Mouse (Mus musculus) adrenal gland, postnatal 25 days (tissue): ENCODE measurements at regions not wholly inside any gene's neighbourhood (a gene's known extent, or its start where the extent isn't known, plus 50 kb on each side); places are given as distances from the start of the nearest gene placed in this dataset.

Experiments used
- DNase-seq: peaks from one replicate; pipeline ENCODE4 v3.0.0; 2021; ENCODE audit warnings: mixed read lengths

DNA sequence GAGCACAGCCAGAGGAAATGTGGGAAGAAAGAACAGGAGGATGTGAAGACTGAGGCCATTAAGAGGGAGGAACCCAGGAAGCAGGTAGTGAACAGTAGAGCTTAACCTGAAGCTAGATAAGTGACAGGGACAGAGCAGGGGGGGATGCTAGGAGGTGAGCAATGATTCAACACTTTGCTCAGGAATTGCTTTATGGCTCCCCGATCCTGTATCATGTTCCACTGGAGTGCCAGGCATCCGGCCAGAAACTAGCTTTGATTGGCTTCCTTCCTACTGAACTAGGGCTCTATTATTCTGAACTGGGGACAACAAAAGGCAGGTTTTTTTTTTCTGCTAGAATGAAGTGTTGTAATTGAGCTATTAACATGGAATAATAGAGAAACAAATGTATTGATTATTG is 493.1 kb upstream of the Fat3 start:
- no peak for DNase-seq

DNA sequence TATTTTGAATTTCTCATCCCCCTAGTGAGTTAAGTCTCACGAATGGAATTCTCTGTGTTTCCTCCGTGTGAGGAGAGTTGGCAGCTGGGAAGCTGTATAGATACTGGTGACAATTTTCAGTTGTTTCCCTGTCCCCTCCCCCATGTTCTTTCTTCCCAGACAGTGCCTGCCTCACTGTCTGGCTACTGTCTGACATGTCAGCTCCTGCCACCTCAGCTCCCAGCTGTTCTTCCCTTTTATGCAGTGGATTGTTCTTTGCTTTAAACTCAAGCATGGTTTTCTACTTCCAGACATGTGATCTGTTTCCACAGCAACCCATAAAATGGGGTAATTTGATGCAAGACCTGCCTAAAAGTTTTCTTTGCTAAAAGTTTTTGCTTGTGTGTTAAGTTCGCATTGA is 487.0 kb upstream of the Fat3 start:
- DNase-seq, result no peak

DNA sequence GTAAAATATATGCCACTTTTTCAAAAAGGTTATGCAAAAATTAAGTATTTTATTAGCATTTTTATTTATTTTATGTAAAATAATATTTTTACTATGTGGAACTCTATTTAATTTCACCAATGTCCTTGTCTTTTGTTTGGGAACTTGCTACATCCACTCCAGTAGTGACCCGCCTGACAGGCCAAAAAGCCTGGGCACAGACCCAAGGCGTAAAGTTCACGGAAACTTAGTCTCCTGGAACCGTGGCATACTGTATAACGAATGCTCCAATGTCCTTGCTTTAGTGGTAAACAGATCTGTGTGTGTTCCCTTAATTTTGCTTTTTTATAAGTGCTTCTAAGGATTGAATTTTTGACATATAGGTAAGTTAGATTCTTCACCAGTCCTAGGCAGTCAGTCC is 476.2 kb upstream of the Fat3 start:
- DNase-seq, result peak; percentile 39

DNA sequence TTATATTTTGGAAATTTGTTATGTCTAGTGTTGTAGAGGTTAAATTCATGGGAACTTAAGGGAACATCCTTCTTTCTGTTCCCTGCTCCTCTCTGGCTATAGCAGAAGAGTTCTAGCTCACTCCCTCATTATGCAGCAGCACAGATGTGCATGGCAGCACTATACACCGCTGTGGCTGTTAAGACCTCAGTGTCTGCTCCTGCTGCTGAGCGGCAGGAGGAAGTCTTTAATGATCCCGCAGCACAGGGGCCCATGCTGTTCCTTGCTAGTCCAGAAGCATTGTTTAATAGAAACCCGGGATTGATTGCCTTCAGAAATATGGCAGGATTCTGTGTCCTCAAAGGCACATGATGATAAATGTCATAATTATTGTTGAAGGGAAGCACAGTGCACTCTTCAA is 469.3 kb upstream of the Fat3 start:
- DNase-seq, result no peak

GRCm38 (mm10) chr9:16933602-16934001 is 432.5 kb upstream of the Fat3 start:
- no peak for DNase-seq

DNA sequence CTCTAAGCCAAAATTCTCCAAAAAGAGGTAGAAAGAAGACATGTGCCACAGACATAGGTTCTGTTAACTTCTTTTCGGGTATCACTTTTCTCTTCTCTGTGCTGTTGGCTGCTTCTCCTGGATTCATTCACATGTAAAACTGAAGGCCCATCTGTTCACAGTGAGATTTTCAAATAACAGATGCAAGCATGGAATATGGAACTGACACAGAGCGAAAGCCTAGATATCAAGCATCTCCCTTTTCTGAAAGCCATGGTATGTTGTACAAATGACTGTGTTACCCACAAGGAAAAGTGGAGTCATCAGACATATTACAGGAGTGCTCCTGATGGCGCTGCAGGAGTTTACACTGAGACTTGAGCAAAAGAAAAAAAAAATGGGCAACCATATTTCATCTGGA is 430.5 kb upstream of the Fat3 start:
- DNase-seq, result no peak

DNA sequence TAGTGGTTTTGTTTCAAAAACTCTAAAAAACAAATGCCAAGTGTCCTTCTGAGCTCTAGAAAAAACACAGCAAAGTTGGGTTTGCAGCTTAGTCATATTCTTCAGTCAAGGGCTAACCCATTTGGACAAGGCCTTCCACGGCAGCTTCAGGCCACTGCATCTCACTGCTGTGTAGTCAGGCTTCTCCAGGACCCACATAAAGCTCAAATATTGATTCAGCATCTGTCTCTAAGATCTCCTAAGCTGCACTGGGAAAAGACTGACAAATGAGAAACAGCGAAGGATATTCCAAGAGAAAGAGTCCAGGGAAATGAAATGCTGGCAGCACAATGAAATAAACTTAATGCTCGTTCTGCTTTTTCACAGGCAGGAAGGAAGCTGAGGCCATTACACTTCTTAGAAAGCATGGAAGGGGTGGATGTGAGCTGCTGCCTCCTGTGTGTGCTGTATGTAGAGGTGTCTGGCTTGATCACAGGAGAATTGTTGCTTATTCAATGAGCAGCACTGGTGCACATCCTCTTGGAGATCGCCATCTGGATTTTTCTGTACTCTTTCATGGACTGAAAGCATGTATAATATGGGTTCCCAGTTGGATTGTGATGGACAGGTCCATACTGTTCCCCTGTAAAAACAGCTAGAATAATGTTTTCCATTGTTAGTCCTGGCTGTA is 425.4 kb upstream of the Fat3 start:
- DNase-seq, result no peak

DNA sequence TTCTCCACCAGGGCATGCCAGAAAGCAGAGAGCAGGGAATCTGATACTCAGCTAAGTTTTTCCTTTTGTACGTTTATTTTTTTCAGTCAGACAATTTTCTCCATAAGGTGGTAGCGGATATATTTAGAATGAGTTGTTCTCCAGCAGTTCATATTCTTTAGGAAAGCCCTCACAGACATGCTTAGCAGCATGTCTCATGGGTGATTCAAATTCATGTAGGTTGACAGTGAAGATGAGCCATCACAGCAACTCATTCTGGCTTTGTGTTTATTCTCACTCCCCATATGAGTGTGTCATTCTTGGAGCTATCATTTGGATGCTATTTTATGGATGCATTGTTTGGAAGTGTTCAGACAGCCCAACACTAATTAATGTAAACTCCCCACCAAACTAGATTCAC is 424.2 kb upstream of the Fat3 start:
- DNase-seq, result no peak

GRCm38 (mm10) chr9:16906155-16906554 is 405.1 kb upstream of the Fat3 start:
- DNase-seq, result no peak

DNA sequence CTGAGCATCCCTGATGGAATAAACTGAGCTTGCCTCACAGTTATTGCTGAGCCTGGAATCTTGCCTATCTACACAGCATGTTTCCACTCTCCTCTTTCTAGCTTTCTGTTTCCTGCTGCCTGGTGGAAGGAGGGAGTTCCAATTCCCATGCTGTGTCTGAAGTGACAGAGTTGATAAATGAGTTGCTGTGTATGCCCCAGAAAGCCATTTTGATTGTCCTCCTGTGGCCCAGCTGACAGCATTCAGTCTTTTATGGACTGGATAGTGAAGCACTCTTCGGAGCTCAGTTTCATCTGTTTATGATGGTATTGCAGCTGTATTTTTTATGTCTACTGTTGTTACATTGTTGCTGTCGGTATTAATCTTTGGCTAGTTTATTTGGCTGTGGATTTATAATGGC is 398.0 kb upstream of the Fat3 start:
- no peak for DNase-seq

- DNase-seq, result no peak
Observed at GRCm38 (mm10) chr9:16852458-16853026, 351.5 kb upstream of the Fat3 start.

DNA sequence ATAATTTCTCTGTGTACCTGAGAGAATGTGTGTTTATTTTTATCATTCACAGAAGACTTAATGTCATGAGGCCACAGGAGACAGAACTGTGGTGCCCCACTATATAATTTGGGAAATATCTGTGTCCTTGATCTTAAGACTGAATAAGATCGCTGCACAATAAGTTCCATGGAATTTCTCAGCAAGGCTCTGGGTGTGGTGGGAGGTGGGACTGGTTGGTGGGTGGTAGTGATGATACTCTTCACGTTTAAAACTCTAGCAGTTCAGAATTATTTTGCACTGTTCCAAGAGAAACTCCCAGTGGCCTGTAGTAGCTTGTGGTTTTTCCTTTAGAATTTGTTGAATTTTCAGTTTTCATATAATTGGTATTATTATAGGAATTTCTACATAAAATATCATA is 307.4 kb upstream of the Fat3 start:
- no peak for DNase-seq

DNA sequence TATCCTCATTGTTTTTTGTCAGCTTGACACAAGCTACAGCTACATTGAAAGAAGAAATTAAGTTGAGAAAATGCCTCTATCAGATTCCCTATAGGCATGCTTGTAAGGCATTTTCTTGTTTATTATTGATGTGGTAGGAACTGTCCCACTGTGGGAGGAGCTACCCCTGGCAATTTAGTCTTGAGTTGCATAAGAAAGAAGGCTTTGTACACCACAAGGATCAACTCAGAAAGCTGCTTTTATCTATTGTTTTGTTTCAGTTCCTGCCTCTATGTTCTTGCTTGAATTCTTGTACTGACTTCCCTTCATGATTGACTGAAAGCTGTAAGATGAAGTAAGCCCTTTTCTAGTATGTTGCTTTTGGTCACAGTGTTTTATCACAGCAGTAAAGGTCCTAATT is 271.8 kb upstream of the Fat3 start:
- no peak for DNase-seq

DNA sequence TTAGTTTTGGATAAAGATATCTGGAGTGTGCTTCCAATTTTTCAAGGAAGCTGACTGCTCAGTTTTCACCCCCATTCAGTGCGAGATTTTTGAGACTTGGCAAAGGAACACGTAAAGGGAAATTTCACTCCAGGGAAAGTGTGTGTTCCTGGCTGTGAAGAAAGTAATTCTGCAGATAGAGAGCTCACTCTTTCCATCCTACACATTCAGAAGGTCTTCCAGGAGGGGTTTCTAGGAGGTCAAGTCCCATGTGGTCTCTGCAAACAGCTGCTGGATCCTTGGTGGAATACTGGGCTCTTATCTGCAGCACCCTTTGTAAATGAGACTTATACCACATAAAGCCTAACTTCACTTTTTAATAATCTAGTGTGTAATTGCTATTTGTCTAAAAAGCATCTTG is 226.6 kb upstream of the Fat3 start:
- no peak for DNase-seq

DNA sequence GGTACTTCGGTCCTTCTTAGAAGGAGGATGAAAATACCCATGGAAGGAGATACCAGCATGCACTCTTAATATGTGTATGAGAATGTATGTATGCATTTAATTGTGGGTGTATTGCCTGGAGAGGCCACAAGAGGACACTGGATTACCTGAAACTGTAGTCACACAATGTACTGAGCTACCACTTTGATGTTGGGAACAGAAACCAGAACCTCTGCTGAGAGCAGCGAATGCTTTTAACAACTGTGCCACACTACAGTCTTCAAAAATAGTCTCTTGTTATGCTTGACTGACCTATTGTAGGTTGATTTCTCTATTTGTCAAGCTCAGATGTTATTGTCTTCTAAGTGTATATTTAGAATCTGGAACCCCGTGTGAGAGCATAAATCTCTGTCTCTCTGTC is 201.3 kb upstream of the Fat3 start:
- DNase-seq, result no peak

DNA sequence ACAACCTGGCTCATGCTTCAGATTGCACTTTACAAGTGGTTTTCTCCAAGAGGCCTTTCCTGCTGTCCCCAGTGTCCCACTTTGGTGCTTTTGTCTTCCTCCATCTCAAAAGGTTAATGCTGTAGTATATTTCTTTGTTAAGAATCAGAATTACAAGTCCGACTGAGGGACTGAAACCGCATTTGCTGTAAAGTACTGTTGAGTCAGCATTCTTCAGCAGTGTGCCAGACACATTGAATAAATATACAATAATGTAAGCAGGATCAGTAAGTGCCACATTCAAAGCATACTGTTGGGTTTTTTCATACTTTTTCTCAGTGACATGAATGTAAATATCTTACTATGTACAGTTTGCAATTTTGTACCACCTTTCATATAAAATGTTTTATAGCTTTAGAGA is 160.4 kb upstream of the Fat3 start:
- DNase-seq, result no peak

DNA sequence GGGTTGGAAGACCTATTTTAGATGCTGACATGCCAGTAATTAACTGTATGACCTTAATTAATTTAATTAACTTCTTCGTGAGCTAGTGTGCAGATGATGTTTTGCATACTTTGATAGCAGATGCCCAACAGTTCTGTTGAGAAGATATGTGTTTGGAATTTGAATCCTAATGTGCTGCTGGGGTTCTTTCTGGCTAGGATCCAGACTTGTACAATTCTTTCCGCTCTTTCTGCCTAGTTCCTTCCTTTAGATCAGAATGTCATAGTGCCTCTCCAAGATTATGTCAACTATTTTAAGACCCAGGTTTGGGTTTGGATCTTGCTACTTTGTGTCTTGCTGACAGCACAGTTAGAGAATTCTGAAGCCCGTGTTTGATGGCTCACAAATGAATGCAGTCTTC is 159.9 kb upstream of the Fat3 start:
- DNase-seq, result no peak
